Mouse (Mus musculus) ES-Bruce4 (cell line): ENCODE measurements at regions not wholly inside any gene's neighbourhood (a gene's known extent, or its start where the extent isn't known, plus 50 kb on each side); places are given as distances from the start of the nearest gene placed in this dataset.

Experiments used
- CTCF ChIP-seq: IDR thresholded peaks from one replicate; pipeline ENCODE4 v1.8.1; 2011; ENCODE audit warnings: low read depth, low read length
- EP300 ChIP-seq: IDR thresholded peaks from 2 replicates; pipeline ENCODE4 v1.6.1; 2011; ENCODE audit warnings: low read depth, low read length; ENCODE audit not compliant: insufficient read depth
- POLR2A ChIP-seq: IDR thresholded peaks from one replicate; pipeline ENCODE4 v1.8.1; 2011; ENCODE audit warnings: low read length; ENCODE audit not compliant: insufficient read depth

- TF ChIP-seq CTCF = no peak
- no peak for TF ChIP-seq POLR2A
- 0 out of 2 replicates have a peak, but pooled peaks have one; percentile 24 for TF ChIP-seq EP300
Observed at GRCm38 (mm10) chr14:48903526-48903925, 162.4 kb upstream of the Ap5m1 start.
